Mouse (Mus musculus): ENCODE results near the gene Usp5. TPM values are rescaled to one million over a fixed set of nuclear protein-coding genes. Genes with fewer than 3 reads are reported as not detected.

The Usp5 gene
- total RNA-seq, 2 experiments from 2014 or later, result 141 to 148 TPM

DNA sequence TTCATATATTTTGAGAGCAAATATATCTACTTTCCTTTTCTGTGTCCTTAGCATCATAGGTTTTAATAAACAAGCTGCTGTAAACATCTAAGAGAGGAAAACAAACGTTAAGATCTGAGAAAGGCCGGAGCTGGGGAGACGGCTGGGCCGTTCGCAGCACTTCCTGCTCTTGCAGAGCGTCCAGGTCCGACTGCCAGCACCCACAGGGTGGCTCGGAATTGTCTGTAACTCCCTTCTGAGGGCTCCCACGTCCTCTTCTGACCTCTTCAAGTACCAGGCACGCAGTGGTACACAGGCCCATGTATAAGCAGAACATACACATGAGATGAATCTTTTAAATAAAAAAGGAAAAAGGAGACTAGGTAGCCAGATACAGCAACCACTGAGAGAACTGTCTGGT, 41.6 kb downstream of the Usp5 start:
- DNase-seq (ENCODE audit: low spot score in 2 of 2), result no peak

DNA sequence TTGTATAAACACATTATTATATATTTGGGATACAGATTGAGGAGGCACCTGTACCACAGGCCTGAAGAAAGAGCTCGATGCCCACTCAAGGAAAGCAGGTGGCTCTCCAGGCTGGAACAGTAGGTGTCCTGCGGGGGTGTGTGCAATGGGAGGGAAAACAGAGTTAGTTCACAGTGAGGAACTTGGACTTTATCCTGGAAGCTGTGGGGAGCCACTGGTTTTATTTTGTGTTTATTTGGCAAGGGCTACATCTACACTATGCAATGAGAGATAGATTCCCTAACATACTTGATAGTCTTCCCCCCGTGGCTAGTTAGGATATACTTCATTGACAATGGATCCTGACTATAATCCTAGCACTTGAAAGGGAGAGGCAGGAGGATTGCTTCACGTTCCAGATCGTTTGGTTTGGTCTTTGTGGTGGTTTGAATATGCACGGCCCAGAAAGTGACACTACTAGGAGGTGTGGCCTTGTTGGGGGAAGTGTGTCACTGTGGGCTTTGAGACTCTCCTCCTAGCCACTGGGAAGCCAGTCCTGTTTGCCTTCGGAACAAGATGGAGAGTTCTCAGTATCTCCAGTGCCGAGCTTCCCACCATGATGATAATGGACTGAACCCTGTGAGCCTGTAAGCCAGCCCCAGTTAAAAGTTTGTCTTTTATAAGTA, 42.4 kb downstream of the Usp5 start:
- DNase-seq (ENCODE audit: low spot score in 2 of 2), result no peak

DNA sequence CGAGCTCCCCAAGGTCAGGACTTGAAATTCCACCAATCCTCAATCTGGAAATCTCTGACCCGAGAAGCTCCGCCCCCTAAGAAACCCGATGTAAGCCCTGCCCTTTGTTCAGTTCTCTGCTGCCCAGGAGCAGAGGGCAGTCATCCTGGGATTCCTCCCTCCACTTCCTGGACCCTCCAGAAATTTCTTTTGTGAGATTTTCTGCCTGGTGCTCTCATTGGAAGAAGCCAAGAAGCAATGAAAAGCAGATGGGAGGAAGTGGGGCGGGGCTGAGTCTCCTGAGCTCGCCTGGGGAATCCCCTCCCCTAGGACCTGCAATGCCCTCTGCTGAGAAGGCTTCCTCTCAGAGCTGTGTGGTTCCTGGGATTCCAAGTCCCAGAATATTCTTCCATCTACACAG, 46.8 kb downstream of the Usp5 start:
- DNase-seq (ENCODE audit: low spot score in 2 of 2), result no peak

DNA sequence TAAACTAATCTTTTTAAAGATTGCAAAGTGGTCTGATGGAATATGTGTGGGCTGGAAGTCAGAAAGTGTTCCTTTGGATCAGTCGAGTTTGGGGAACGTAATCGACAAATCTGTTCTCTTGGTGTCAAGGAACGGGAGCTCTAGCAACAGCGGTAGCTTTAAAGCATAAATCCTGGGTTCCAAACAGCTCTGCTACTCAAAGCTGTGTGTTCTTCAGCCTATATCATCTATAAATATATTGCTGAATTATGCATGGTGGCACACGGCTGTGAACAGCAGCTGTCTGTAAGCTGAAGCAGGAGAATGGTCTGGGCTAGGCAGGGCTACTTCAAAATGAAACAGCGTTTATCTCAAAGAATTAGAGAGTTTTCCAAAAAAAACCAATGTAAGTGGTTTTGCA, 48.4 kb downstream of the Usp5 start:
- no peak for DNase-seq (ENCODE audit: low spot score in 2 of 2)

DNA sequence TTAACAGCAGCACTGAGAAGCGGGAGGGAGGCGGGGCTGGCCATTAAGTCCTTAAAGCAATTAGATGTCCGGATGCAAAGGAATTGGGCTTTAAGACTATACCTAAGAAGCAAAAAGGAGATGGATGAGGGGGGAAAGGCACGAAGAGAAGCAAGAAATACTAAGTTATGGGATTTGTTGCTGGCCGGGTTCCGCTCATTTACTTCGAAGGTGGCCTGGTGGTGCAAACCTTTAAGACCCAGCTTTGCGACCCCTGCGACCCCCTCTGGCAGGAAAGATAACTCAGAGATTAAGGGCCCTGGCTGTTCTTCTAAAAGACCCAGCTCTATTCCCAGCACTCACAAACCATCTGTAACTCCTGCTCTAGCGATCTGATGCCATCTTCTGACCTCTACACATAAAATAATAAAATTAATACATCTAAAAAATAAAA, 49.3 kb downstream of the Usp5 start:
- no peak for DNase-seq (ENCODE audit: low spot score in 2 of 2)

DNA sequence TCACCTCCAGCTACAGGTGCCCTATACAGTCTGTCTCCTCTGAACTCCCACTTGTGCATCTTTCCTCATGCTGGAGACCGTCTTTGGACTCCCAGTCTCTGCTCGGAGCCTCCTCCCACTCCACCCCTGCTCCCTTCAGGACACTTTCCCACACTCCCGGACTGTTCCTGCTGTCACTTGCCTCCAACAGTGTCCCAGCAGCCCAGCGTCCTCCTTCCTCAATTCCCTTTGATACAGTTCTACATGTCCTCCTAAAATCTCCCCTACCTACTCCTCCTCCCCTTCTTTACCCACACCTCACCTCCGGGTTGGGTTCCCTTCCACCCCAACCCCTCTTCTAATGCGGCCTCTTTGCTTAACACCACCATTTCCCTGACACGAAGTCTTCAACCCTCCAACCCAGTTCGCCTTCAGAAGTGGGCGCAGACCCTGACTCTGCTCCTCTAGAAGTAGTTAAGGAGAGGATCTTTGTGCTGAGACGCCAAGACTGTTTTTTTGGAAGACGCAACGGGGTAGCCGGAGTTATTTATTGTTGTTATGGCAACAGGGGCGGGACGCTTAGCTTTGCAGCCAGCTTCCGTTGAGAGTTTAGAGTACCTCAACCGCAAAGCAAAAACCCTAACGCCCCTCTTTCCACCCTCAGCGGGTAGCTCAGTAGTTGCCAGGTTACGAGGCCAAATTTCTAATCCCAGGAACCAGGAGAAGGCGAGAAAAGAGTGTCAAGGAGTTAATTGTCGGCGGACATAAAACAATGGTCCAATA, 49.9 kb downstream of the Usp5 start, which contains the start of gene Lrrc23:
Gene Lrrc23 (minus strand): TSS at position 506 of the 762 bp plus-strand sequence.
- DNase-seq (ENCODE audit: low spot score in 2 of 2), result no peak

DNA sequence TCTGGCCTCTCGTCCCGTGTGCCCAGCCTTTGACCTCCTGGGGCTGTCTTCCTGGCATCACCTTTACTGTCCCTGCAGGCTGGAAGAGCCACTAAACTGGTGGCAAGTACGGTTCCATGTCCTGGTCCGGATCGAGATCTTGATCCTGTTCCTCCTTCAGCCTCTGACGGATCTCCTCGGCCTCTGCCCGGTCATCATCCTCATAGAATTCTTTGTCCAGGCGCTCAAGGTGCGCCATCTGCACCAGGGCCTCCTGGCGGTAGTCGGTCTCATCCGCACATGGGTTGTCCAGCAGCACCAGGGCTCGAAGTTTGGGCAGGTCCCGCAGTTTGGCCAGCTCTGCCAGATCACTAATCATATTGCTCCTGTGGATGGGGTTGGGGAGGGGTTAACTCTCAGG, 58.8 kb downstream of the Usp5 start:
- no peak for DNase-seq (ENCODE audit: low spot score in 2 of 2)

DNA sequence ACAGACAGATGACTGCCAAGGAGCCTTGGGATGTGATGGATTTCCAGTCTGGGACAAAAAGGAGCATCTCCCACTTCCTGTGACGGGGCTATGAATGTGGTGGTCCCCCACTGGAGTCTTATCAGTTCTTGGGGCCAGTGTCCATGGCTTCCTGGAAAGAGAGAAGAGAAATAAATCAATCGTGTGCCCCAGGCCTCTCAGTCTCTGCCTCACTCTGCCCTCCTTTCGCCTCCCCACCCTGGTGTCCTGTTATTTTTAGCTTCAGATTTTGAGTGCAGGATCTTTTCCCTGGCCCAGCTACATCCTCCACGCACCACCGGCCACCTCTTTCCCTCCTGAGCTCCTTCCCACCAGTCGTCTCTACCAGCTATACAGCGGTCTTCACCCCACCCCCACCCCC, 59.3 kb downstream of the Usp5 start:
- DNase-seq (ENCODE audit: low spot score in 2 of 2), result no peak

DNA sequence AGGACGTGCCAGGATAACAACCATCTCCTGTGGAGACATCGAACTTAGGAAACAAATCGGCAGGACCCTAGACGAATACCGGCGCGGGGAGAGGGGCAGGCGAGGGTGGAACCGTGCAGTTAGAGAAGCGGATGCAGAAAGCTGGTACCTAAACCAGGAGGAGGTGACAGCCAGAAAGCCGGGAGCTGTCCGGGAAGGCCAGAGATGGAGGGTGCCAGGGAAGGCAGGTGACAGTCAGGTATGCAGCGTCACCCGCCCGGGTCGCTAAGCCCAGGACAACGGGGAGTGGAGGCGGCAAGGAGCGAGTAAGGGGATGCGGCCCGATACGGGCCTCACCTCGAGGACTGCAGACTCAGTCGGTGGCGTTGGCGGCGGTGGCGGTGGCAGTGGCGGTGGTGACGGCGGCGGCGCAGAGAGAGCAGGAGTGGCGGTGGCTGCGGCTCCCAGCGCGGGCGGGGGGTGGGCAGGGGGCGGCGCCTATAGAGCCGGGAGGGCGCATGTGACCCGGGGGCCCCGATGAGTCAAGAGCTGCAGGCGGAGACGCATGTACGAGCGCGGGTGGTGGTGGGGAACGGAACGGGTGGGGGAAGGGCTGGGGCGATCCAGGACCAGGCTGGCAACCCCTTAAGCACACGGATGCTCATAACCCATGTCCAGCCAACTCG, 60.1 kb downstream of the Usp5 start, which contains the start of gene Eno2:
Gene Eno2 (minus strand): TSS at position 573 of the 665 bp plus-strand sequence.
- no peak for DNase-seq (ENCODE audit: low spot score in 2 of 2)

DNA sequence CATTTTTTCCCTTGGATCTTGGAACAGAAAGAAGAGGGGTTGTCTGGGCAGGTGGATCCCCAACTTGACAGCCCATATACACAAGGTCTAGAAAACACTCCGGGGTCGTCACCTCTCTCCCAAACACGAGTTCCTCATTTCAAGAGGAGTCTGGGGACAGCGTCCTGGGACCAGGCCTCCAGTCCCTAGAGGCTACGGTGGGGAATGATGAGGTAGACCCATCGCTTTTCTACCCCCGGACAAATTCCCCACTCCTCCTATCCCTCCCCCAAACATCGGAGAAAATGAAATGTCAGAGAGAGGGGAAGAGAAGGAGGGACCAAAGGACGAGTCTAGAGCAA, 60.6 kb downstream of the Usp5 start:
- DNase-seq (ENCODE audit: low spot score in 2 of 2), result no peak

DNA sequence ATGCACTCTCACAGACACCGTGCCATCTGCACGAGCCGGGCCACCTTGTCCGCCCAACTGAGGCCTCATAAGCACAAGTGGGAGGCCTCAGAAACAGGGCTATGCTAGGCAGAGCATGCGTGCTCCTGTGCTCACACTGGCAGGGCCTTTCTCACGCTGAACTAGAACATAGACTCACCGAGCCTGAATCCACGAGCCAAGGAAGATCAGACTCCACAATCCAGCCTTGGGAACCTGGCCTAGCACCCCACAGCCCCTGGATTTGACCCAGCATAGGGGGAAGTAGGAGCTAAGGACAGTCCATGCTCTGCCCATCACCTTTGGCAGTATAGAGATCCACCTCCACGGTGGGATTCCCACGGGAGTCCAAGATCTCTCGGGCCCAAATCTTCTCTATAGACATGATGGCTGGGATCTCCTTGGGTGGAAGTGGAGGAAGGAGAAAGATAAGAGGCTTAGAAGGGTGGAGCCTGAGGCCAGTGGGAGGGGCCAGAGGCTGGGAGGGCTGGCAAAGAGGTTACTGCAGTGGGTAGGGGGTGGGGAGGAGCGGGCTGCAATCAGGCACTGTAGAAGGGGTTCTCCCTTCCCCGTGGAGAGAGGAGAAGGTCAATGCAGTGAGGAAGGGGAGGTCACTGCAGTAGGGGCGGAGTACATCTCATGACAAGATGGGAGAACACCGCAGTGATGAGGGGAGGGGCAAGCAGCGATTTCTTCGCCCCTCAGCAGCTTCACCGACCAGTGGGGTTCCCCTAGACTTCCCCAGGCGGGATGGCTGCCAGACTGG, 61.2 kb downstream of the Usp5 start:
- DNase-seq (ENCODE audit: low spot score in 2 of 2), result no peak

DNA sequence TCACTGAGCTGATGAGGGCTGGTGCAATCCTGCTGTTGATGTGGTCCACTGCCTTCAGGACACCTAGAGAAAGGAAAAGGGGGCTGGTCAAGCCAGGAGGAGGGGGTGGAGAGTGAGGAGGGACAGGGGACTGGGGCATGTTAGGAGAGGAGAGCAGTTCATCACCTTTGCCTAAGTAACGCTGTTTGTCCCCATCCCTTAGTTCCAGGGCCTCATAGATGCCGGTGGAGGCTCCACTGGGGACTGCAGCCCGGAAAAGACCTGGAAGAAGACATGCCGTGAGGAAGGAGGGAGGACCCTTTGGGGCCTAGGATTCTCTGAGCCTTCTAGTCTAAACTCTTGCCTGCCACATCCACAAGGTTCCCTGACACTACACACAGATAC, 61.8 kb downstream of the Usp5 start:
- no peak for DNase-seq (ENCODE audit: low spot score in 2 of 2)

DNA sequence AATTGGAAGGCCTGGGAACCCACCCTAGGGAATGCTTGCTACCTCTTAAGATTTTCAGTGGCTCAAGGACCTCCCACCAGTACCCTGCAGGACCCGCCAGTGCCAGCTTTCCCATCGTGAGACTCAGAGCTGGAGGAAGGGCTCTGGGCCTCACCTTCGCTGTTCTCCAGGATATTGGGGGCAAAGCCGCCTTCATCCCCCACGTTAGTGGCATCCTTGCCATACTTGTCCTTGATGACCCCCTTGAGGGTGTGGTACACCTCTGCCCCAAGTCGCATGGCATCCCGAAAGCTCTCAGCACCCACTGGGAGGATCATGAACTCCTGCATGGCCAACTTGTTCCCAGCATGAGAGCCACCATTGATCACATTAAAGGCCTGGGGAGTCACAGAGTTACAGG, 63.3 kb downstream of the Usp5 start:
- DNase-seq (ENCODE audit: low spot score in 2 of 2), result no peak

Other genes with a start within 250 kb of the Usp5 start
- 1 to 10 TPM; 1.7 to 2.5 TPM for gene C1s2, start 193.4 kb downstream of the Usp5 start, total RNA-seq (2021)
- gene Lpcat3, start 166.5 kb downstream of the Usp5 start, total RNA-seq (2021), result 100 to 1,000 TPM in 1 of 2 experiments, 10 to 100 TPM in 1; 99.6 to 105 TPM
- gene Emg1, start 117.3 kb downstream of the Usp5 start, total RNA-seq (2021), result 100 to 1,000 TPM in 1 of 2 experiments, 10 to 100 TPM in 1; 99.3 to 101 TPM
- gene Phb2, start 117.1 kb downstream of the Usp5 start, total RNA-seq (2021), result 100 to 1,000 TPM; 400 to 439 TPM
- 1 to 10 TPM; 8.3 to 8.4 TPM for gene Ptpn6, start 90.8 kb downstream of the Usp5 start, total RNA-seq (2021)
- gene Grcc10, start 88.1 kb downstream of the Usp5 start, total RNA-seq (2021), result 100 to 1,000 TPM; 313 TPM
- 1 to 10 TPM in 1 of 2 experiments, not detected in 1; 2.2 TPM for gene Gm45234, start 73.5 kb downstream of the Usp5 start, total RNA-seq (2021)
- 100 to 1,000 TPM in 1 of 2 experiments, 10 to 100 TPM in 1; 99.7 to 111 TPM for gene Atn1, start 73.0 kb downstream of the Usp5 start, total RNA-seq (2021)
- 10 to 100 TPM; 17.9 to 28.3 TPM for gene Eno2, start 59.8 kb downstream of the Usp5 start, total RNA-seq (2021)
- not detected for gene Lrrc23, start 49.8 kb downstream of the Usp5 start, total RNA-seq (2021)
- gene Spsb2, start 20.8 kb downstream of the Usp5 start, total RNA-seq (2021), result 10 to 100 TPM; 18.7 to 19.2 TPM
- 100 to 1,000 TPM; 422 to 439 TPM for gene Tpi1, start 15.2 kb downstream of the Usp5 start, total RNA-seq (2021)
- gene Cdca3, start 63 bp upstream of the Usp5 start, total RNA-seq (2021), result 10 to 100 TPM; 50.6 to 58.6 TPM
- 10 to 100 TPM; 13.9 to 16.3 TPM for gene Gnb3, start 10.8 kb upstream of the Usp5 start, total RNA-seq (2021)
- 10 to 100 TPM; 47.3 to 52.2 TPM for gene P3h3, start 28.3 kb upstream of the Usp5 start, total RNA-seq (2021)
- 1 to 10 TPM; 5.1 to 5.6 TPM for gene Gpr162, start 34.5 kb upstream of the Usp5 start, total RNA-seq (2021)
- under 1 TPM; 0.62 to 0.84 TPM for gene Cd4, start 58.7 kb upstream of the Usp5 start, total RNA-seq (2021)
- 1 to 10 TPM; 1.5 to 1.7 TPM for gene Lag3, start 82.2 kb upstream of the Usp5 start, total RNA-seq (2021)
- gene Ptms, start 90.6 kb upstream of the Usp5 start, total RNA-seq (2021), result 100 to 1,000 TPM; 692 to 728 TPM
- gene Mlf2, start 101.9 kb upstream of the Usp5 start, total RNA-seq (2021), result 100 to 1,000 TPM; 257 to 265 TPM
- 100 to 1,000 TPM; 143 to 151 TPM for gene Cops7a, start 136.1 kb upstream of the Usp5 start, total RNA-seq (2021)
- gene Pianp, start 167.2 kb upstream of the Usp5 start, total RNA-seq (2021), result 10 to 100 TPM in 1 of 2 experiments, 1 to 10 TPM in 1; 6.2 to 11.1 TPM
- gene Zfp384, start 179.7 kb upstream of the Usp5 start, total RNA-seq (2021), result 10 to 100 TPM; 60.6 to 67.6 TPM
- 100 to 1,000 TPM; 118 TPM for gene Ing4, start 210.3 kb upstream of the Usp5 start, total RNA-seq (2021)
- 1 to 10 TPM; 7.3 to 8.0 TPM for gene Acrbp, start 220.2 kb upstream of the Usp5 start, total RNA-seq (2021)
- 1 to 10 TPM in 1 of 2 experiments, under 1 TPM in 1; 0.84 to 1.0 TPM for gene Lpar5, start 238.4 kb upstream of the Usp5 start, total RNA-seq (2021)